Mouse (Mus musculus) adrenal gland, adult 2 months (tissue): ENCODE data around the gene 3110070M22Rik. TPM values are rescaled to one million over a fixed set of nuclear protein-coding genes. Genes with fewer than 3 reads are reported as not detected.
"Not testable (repeated sequence)": the region's sequence is repeated elsewhere in the genome, so short reads cannot be mapped to it uniquely, and the experiment has no call there.

Experiments used
- DNase-seq: peaks from one replicate; pipeline ENCODE4 v3.0.0; 2021
- long read RNA-seq: library from polyadenylated mRNA; stranded (forward); transcript quantifications from one replicate; pipeline ENCODE4 v2.0.0, GENCODE M21; 2021
- polyA plus RNA-seq: library from polyadenylated mRNA; depleted of rRNA; stranded (reverse); fragments of >200 nt; gene quantifications from 2 replicates; pipeline ENCODE4 v1.2.3, GENCODE M21; 2012; rRNA removed
- total RNA-seq, 2 experiments: library from RNA; stranded (reverse); gene quantifications; 2 replicates each; pipeline ENCODE4 v1.2.3; 2021

3110070M22Rik gene
- total RNA-seq (1 to 10 TPM in 1 of 2 experiments, under 1 TPM in 1; 0.78 to 2.3 TPM), polyA plus RNA-seq (2.0 and 3.3 TPM in 2 replicates)
- long read RNA-seq, result 0 reads

GRCm38 (mm10) chr13:119487880-119488580 lies at the start of gene 3110070M22Rik, which contains the start of gene Tmem267:
Gene 3110070M22Rik (minus strand): TSS chr13:119488383.
Gene Tmem267 (plus strand): TSS chr13:119488039.
- peak; percentile 92 for DNase-seq

- DNase-seq, result not testable (repeated sequence)
These were observed 6.8 kb upstream of the 3110070M22Rik start for GRCm38 (mm10) chr13:119494938-119495337.

- DNase-seq, result not testable (repeated sequence)
These were observed 3.9 kb upstream of the 3110070M22Rik start for GRCm38 (mm10) chr13:119492083-119492482.

- DNase-seq, result no peak
These were observed 829 bp downstream of the 3110070M22Rik start for GRCm38 (mm10) chr13:119487354-119487753.

GRCm38 (mm10) chr13:119477789-119478188 lies 10.4 kb downstream of the 3110070M22Rik start:
- DNase-seq, result no peak

- DNase-seq, result no peak
These were observed 11.6 kb downstream of the 3110070M22Rik start for GRCm38 (mm10) chr13:119476631-119477030.

GRCm38 (mm10) chr13:119462596-119463560 lies 25.3 kb downstream of the 3110070M22Rik start, which contains the start of gene 4833420G17Rik:
Gene 4833420G17Rik (plus strand): TSS chr13:119462768.
- DNase-seq, result peak; percentile 90

- DNase-seq, result no peak
These were observed 26.1 kb downstream of the 3110070M22Rik start for GRCm38 (mm10) chr13:119461900-119462595.

- DNase-seq, result no peak
These were observed 31.8 kb downstream of the 3110070M22Rik start for GRCm38 (mm10) chr13:119456342-119456741.

- DNase-seq, result no peak
These were observed 33.1 kb downstream of the 3110070M22Rik start for GRCm38 (mm10) chr13:119455082-119455481.

GRCm38 (mm10) chr13:119453563-119453962 lies 34.6 kb downstream of the 3110070M22Rik start:
- DNase-seq, result no peak

GRCm38 (mm10) chr13:119442244-119442643 lies 45.9 kb downstream of the 3110070M22Rik start:
- no peak for DNase-seq

Other genes with a start within 250 kb of the 3110070M22Rik start
- 100 to 1,000 TPM; 127 to 129 TPM for gene Paip1, start 59.8 kb downstream of the 3110070M22Rik start, total RNA-seq
- 21.0 and 26.4 TPM in 2 replicates for gene Paip1, start 59.8 kb downstream of the 3110070M22Rik start, polyA plus RNA-seq
- 10 to 100 TPM; 16.8 to 17.3 TPM for gene 4833420G17Rik, start 25.6 kb downstream of the 3110070M22Rik start, total RNA-seq
- 6.1 and 7.4 TPM in 2 replicates for gene 4833420G17Rik, start 25.6 kb downstream of the 3110070M22Rik start, polyA plus RNA-seq
- 10 to 100 TPM; 10.7 to 11.5 TPM for gene Tmem267, start 344 bp downstream of the 3110070M22Rik start, total RNA-seq
- gene Tmem267, start 344 bp downstream of the 3110070M22Rik start, polyA plus RNA-seq, result 6.6 and 6.7 TPM in 2 replicates
- 1 to 10 TPM in 1 of 2 experiments, under 1 TPM in 1; 0.62 to 1.0 TPM for gene Ccl28, start 135.4 kb upstream of the 3110070M22Rik start, total RNA-seq
- not detected in 2 replicates for gene Ccl28, start 135.4 kb upstream of the 3110070M22Rik start, polyA plus RNA-seq
- 100 to 1,000 TPM; 155 to 624 TPM for gene Hmgcs1, start 202.0 kb upstream of the 3110070M22Rik start, total RNA-seq
- 24.6 and 46.2 TPM in 2 replicates for gene Hmgcs1, start 202.0 kb upstream of the 3110070M22Rik start, polyA plus RNA-seq